ENCODE assay signal across 28 mouse cellular contexts in the genomic region with DNA sequence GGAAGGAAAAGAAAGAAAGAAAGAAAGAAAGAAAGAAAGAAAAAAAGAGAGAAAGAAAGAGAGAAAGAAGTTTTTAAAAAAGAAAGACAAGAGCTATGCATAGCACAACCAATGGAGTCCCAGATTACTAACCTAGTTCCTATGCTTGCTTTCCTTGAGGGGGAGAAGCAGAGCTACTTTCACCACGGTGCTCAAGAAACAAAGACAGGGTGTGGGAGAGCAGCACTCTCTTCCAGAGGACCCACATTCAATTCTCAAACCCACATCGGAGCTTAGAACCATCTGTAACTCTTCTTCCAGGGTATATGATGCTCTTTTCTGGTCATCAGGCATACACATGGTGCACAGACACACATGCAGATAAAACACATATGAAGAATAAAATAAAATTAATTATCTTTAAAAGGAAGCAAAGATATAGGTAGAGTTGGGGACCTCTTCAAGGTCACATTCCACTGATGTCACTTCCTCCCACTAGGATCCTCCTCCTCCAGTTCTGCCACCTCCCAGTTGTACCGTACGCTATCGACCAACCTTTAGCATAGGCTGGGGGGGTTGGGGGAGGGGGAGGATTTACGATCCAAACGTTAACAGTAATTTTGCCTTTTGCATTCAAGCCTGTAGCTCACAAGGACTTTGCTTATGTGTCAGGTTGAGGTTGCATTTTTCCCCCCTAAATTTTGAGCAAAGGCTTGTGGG. TPM values are rescaled to one million over a fixed set of nuclear protein-coding genes. Genes with fewer than 3 reads are reported as not detected.
DNase-seq lines count a peak whose midpoint lies in the region; ATAC-seq lines count a peak whose summit lies in the region.
"Had no signal": no experiment of that assay in that cellular context is flagged by ENCODE, and none has a peak within 500 bp of the region (broad histone marks: within the 10 kb centered on the region; RNA-seq: fewer than 3 reads in every experiment).

No protein-coding gene starts in this region.

- H3K4me3 ChIP-seq in midbrain, embryonic 16.5 days (ENCODE audit: low read depth, low read length), result no peak overlapping the region
- H3K4me3 ChIP-seq: embryonic facial prominence, embryonic 13.5 days; embryonic facial prominence, embryonic 15.5 days; erythroblast, embryonic 14.5 days; forebrain, embryonic 10.5 days; forebrain, embryonic 12.5 days had no signal

- H3K4me2 ChIP-seq in midbrain, embryonic 16.5 days (ENCODE audit: low read length), result no peak overlapping the region
- H3K4me2 ChIP-seq: embryonic facial prominence, embryonic 13.5 days; embryonic facial prominence, embryonic 15.5 days; forebrain, embryonic 12.5 days had no signal

- 86% methylated on average over 7 of the region's 7 CpGs for WGBS in midbrain, embryonic 16.5 days

- H3K27ac ChIP-seq in midbrain, embryonic 16.5 days (ENCODE audit: low read length), result no peak overlapping the region
- H3K27ac ChIP-seq: embryonic facial prominence, embryonic 13.5 days; embryonic facial prominence, embryonic 15.5 days; forebrain, embryonic 10.5 days; forebrain, embryonic 12.5 days had no signal

- ATAC-seq in frontal cortex, adult (ENCODE audit: low TSS enrichment), result peak; percentile 66
- no peak for ATAC-seq in megakaryocyte-erythroid progenitor cell, adult 5-6 weeks (replicated peaks; ENCODE audit: low FRiP score, low TSS enrichment, poor library complexity, severe bottlenecking)
- ATAC-seq in midbrain, embryonic 16.5 days, result no peak
- ATAC-seq: CD4-positive, CD25-positive, alpha-beta regulatory T cell, adult 4 months; forebrain, embryonic 14.5 days; forebrain, embryonic 16.5 days; Patski had no signal

- no peak overlapping the region for H3K9ac ChIP-seq in midbrain, embryonic 16.5 days (ENCODE audit: low read depth, low read length)
- H3K9ac ChIP-seq: embryonic facial prominence, embryonic 13.5 days; embryonic facial prominence, embryonic 15.5 days; forebrain, embryonic 12.5 days had no signal

- DNase-seq in frontal cortex, postnatal 36 days (ENCODE audit: low spot score in 2 of 2), result no peak
- peak; percentile 53 for DNase-seq in ES-CJ7 (ENCODE audit: low read depth, low spot score)
- DNase-seq in R1 (ENCODE audit: low read depth, low spot score), result peak; percentile 69
- DNase-seq: adrenal gland, adult 2 months; adrenal gland, postnatal 10 days; adrenal gland, postnatal 25 days; B cell, adult 2 months; cerebellum, adult 11 months; cerebellum, adult 18-20 months; cerebellum, adult 8-10 months; cerebellum, adult 9-11 months; cerebellum, postnatal 14 days; cerebellum, postnatal 36 days; embryo, embryonic 11 days had no signal

- H3K36me3 ChIP-seq in midbrain, embryonic 16.5 days (ENCODE audit: control insufficient read depth, insufficient read depth, low read length), result no peaks in the 10 kb centered on the region
- H3K36me3 ChIP-seq: embryonic facial prominence, embryonic 13.5 days; embryonic facial prominence, embryonic 15.5 days; forebrain, embryonic 10.5 days; forebrain, embryonic 12.5 days; G1E had no signal

- H3K4me1 ChIP-seq in midbrain, embryonic 16.5 days (ENCODE audit: control insufficient read depth, insufficient read depth, low read length), result no peaks in the 10 kb centered on the region
- H3K4me1 ChIP-seq: forebrain, embryonic 12.5 days had no signal

- no peaks in the 10 kb centered on the region for H3K9me3 ChIP-seq in midbrain, embryonic 16.5 days (replicated peaks; ENCODE audit: control insufficient read depth, low read length, poor library complexity, severe bottlenecking)
- H3K9me3 ChIP-seq: embryonic facial prominence, embryonic 13.5 days; embryonic facial prominence, embryonic 15.5 days; forebrain, embryonic 10.5 days; forebrain, embryonic 12.5 days; G1E had no signal

- no peaks in the 10 kb centered on the region for H3K27me3 ChIP-seq in midbrain, embryonic 16.5 days (ENCODE audit: control insufficient read depth, insufficient read depth, low read depth, low read length)
- H3K27me3 ChIP-seq: CH12.LX; embryonic facial prominence, embryonic 13.5 days; embryonic facial prominence, embryonic 15.5 days; forebrain, embryonic 12.5 days; Patski had no signal

RNA-seq across cellular contexts. Expression of gene Ltc4s, which starts 10.2 kb away (rescaled TPM):
- 3.1 and 3.4 TPM in 2 replicates for total RNA-seq in megakaryocyte-erythroid progenitor cell, adult 5-6 weeks (2014; fragmentation: Nextera tagmentation)
- 12.7 TPM in 1 of 2 replicates, not detected in the other for total RNA-seq in megakaryocyte-erythroid progenitor cell, adult 5-6 weeks (2017)
- polyA plus RNA-seq in midbrain, embryonic 16.5 days (2015; fragmentation: Nextera tagmentation; extraction: Ambion mirVana), result 1.8 and 3.3 TPM in 2 replicates
- total RNA-seq: G1E had no signal
- polyA plus RNA-seq: CD4-positive, CD25-positive, alpha-beta regulatory T cell, adult 4 months; erythroblast, embryonic 14.5 days; G1E; Patski had no signal

RNA-seq across cellular contexts. Expression of gene Mgat4b, which starts 37.9 kb away (rescaled TPM):
- 27.8 and 40.6 TPM in 2 replicates for total RNA-seq in megakaryocyte-erythroid progenitor cell, adult 5-6 weeks (2014; fragmentation: Nextera tagmentation)
- 11.1 and 14.5 TPM in 2 replicates for total RNA-seq in megakaryocyte-erythroid progenitor cell, adult 5-6 weeks (2017)
- 33.3 and 38.3 TPM in 2 replicates for polyA plus RNA-seq in midbrain, embryonic 16.5 days (2015; fragmentation: Nextera tagmentation; extraction: Ambion mirVana)

RNA-seq across cellular contexts. Expression of gene Sqstm1, which starts 38.0 kb away (rescaled TPM):
- 69.3 and 129 TPM in 2 replicates for total RNA-seq in megakaryocyte-erythroid progenitor cell, adult 5-6 weeks (2014; fragmentation: Nextera tagmentation)
- total RNA-seq in megakaryocyte-erythroid progenitor cell, adult 5-6 weeks (2017), result 339 and 435 TPM in 2 replicates
- polyA plus RNA-seq in midbrain, embryonic 16.5 days (2015; fragmentation: Nextera tagmentation; extraction: Ambion mirVana), result 374 and 394 TPM in 2 replicates

RNA-seq across cellular contexts. Expression of gene Maml1, which starts 43.5 kb away (rescaled TPM):
- total RNA-seq in megakaryocyte-erythroid progenitor cell, adult 5-6 weeks (2014; fragmentation: Nextera tagmentation), result 9.6 and 9.7 TPM in 2 replicates
- total RNA-seq in megakaryocyte-erythroid progenitor cell, adult 5-6 weeks (2017), result 2.9 and 3.5 TPM in 2 replicates
- polyA plus RNA-seq in midbrain, embryonic 16.5 days (2015; fragmentation: Nextera tagmentation; extraction: Ambion mirVana), result 2.0 and 2.5 TPM in 2 replicates

Comparison
In these comparisons a context has a peak if more than half of its experiments do, and no peak if none do; other contexts are left out.
1. DNase-seq: peak in ES-CJ7 (single experiment) and R1 (single experiment); none in frontal cortex, postnatal 36 days (0 of 2).